Mouse (Mus musculus) limb, embryonic 15.5 days (tissue): Measurements from ENCODE around the gene Tmem19. TPM values are rescaled to one million over a fixed set of nuclear protein-coding genes. Genes with fewer than 3 reads are reported as not detected.

ENCODE experiments used
- ATAC-seq: fragments of 200-750 bp; cut with Nextera tagmentation; 2 replicates; pipeline ENCODE4 v1.8.0; 2017; ENCODE audit warnings: low read depth, moderate TSS enrichment; ENCODE audit not compliant: insufficient number of reproducible peaks, low FRiP score, low TSS enrichment
- H3K27ac ChIP-seq: fragments of 300-500 bp; sonication (generic); 2 replicates; pipeline ENCODE4 v1.5.1; 2015; ENCODE audit warnings: moderate library complexity, mild to moderate bottlenecking, inconsistent platforms
- H3K27me3 ChIP-seq: fragments of 300-500 bp; sonication (generic); 2 replicates; pipeline ENCODE4 v1.6.1; 2015; ENCODE audit warnings: inconsistent platforms
- H3K36me3 ChIP-seq: fragments of 300-500 bp; sonication (generic); 2 replicates; pipeline ENCODE4 v1.6.1; 2015; ENCODE audit warnings: inconsistent platforms
- H3K4me1 ChIP-seq: fragments of 300-500 bp; sonication (generic); 2 replicates; pipeline ENCODE4 v1.6.1; 2015; ENCODE audit warnings: inconsistent platforms
- H3K4me2 ChIP-seq: fragments of 300-500 bp; sonication (generic); 2 replicates; pipeline ENCODE4 v1.6.1; 2015; ENCODE audit warnings: mild to moderate bottlenecking, inconsistent platforms
- H3K4me3 ChIP-seq: fragments of 300-500 bp; sonication (generic); 2 replicates; pipeline ENCODE4 v1.5.1; 2015; ENCODE audit warnings: mild to moderate bottlenecking, inconsistent platforms
- H3K9ac ChIP-seq: fragments of 300-500 bp; sonication (generic); 2 replicates; pipeline ENCODE4 v1.6.1; 2015; ENCODE audit warnings: inconsistent platforms
- H3K9me3 ChIP-seq: fragments of 300-500 bp; sonication (generic); 2 replicates; pipeline ENCODE4 v1.6.1; 2016; ENCODE audit warnings: inconsistent platforms
- WGBS: fragments of 180-500 bp; shearing (Covaris S2); methylation state at CpG from one replicate; pipeline ENCODE4 v1.1.7; 2015; 5-methylcytosine and 5-hydroxymethylcytosine counted together
- polyA plus RNA-seq: library from polyadenylated mRNA; unstranded; fragments of >200 nt; fragmentation: Nextera tagmentation; extraction: Ambion mirVana; gene quantifications from 2 replicates; pipeline ENCODE4 v1.2.1, GENCODE M21; 2015

Tmem19 gene
- polyA plus RNA-seq, result 26.6 and 28.6 TPM in 2 replicates

GRCm38 (mm10) chr10:115361840-115362622 lies at the start of gene Tmem19:
Gene Tmem19, minus strand, starts transcription at chr10:115362501.
- Histone ChIP-seq H3K36me3 (peaks cover 2% of the 10 kb centered on the region; the same call in 1 of the 2 replicates), H3K4me1 (peaks cover 12% of the 10 kb centered on the region), H3K9me3 (no peaks in the 10 kb centered on the region), H3K27me3 (no peaks in the 10 kb centered on the region), H3K27ac (peak within 1 kb of the TSS; percentile 93), H3K9ac (peak within 1 kb of the TSS; percentile 48), H3K4me2 (peak within 1 kb of the TSS; percentile 61), H3K4me3 (peak within 1 kb of the TSS; percentile 64)
- ATAC-seq, result peak; percentile 98
- under 1% methylated on average over 58 of the region's 58 CpGs for WGBS

GRCm38 (mm10) chr10:115406393-115406792 lies 44.1 kb upstream of the Tmem19 start:
- ATAC-seq, result no peak
- Histone ChIP-seq H3K9me3 (no peaks in the 10 kb centered on the region), H3K4me3 (no peak overlapping the region), H3K27me3 (no peaks in the 10 kb centered on the region), H3K27ac (no peak overlapping the region), H3K9ac (no peak overlapping the region), H3K4me2 (no peak overlapping the region), H3K36me3 (peaks cover 67% of the 10 kb centered on the region), H3K4me1 (no peaks in the 10 kb centered on the region)
- 71% methylated on average over 6 of the region's 6 CpGs for WGBS

GRCm38 (mm10) chr10:115391896-115392295 lies 29.6 kb upstream of the Tmem19 start:
- H3K4me3 ChIP-seq, result no peak overlapping the region
- whole genome bisulfite sequencing, result 84% methylated on average over 1 of the region's 1 CpGs
- H3K9ac ChIP-seq, result no peak overlapping the region
- H3K27me3 ChIP-seq, result no peaks in the 10 kb centered on the region
- no peak overlapping the region for H3K4me2 ChIP-seq
- no peak overlapping the region for H3K27ac ChIP-seq
- H3K36me3 ChIP-seq, result peaks cover 32% of the 10 kb centered on the region
- peaks cover 9% of the 10 kb centered on the region for H3K4me1 ChIP-seq
- H3K9me3 ChIP-seq, result no peaks in the 10 kb centered on the region
- no peak for ATAC-seq

- Histone ChIP-seq H3K9ac (no peak overlapping the region), H3K27ac (no peak overlapping the region), H3K4me1 (peaks cover 8% of the 10 kb centered on the region), H3K4me2 (no peak overlapping the region), H3K9me3 (no peaks in the 10 kb centered on the region), H3K4me3 (no peak overlapping the region), H3K27me3 (no peaks in the 10 kb centered on the region), H3K36me3 (peaks cover 32% of the 10 kb centered on the region)
- 90% methylated on average over 4 of the region's 4 CpGs for WGBS
- no peak for ATAC-seq
Observed at GRCm38 (mm10) chr10:115391076-115391475, 28.8 kb upstream of the Tmem19 start.

- Histone ChIP-seq H3K4me2 (0 out of 2 replicates have a peak overlapping the region, but pooled peaks have one; percentile 5), H3K9ac (no peak overlapping the region), H3K9me3 (no peaks in the 10 kb centered on the region), H3K4me1 (peaks cover 11% of the 10 kb centered on the region), H3K27ac (no peak overlapping the region), H3K4me3 (no peak overlapping the region), H3K27me3 (no peaks in the 10 kb centered on the region), H3K36me3 (peaks cover 14% of the 10 kb centered on the region)
- WGBS, result 88% methylated on average over 3 of the region's 3 CpGs
- ATAC-seq, result no peak
Observed at GRCm38 (mm10) chr10:115387891-115388290, 25.6 kb upstream of the Tmem19 start.

GRCm38 (mm10) chr10:115385018-115386002 lies 23.0 kb upstream of the Tmem19 start:
- under 1% methylated on average over 95 of the region's 101 CpGs for WGBS
- H3K9me3 ChIP-seq, result no peaks in the 10 kb centered on the region
- H3K27me3 ChIP-seq, result no peaks in the 10 kb centered on the region
- ATAC-seq, result no peak
- H3K9ac ChIP-seq, result peak overlapping the region; percentile 94
- H3K36me3 ChIP-seq, result peaks cover 7% of the 10 kb centered on the region
- peak overlapping the region; percentile 48 for H3K4me2 ChIP-seq
- peaks cover 18% of the 10 kb centered on the region for H3K4me1 ChIP-seq
- H3K4me3 ChIP-seq, result peak overlapping the region; percentile 94
- H3K27ac ChIP-seq, result peak overlapping the region; percentile 99

- under 1% methylated on average over 65 of the region's 65 CpGs for WGBS
- Histone ChIP-seq H3K4me3 (peak within 1 kb of the TSS; percentile 94), H3K4me1 (peaks cover 18% of the 10 kb centered on the region), H3K27me3 (no peaks in the 10 kb centered on the region), H3K9me3 (no peaks in the 10 kb centered on the region), H3K9ac (peak within 1 kb of the TSS; percentile 94), H3K27ac (peak within 1 kb of the TSS; percentile 99), H3K36me3 (peaks cover 4% of the 10 kb centered on the region), H3K4me2 (peak within 1 kb of the TSS; percentile 48)
- peak; percentile 98 for ATAC-seq
Observed at GRCm38 (mm10) chr10:115384221-115385017, 22.1 kb upstream of the Tmem19 start, which contains the start of the genes Thap2 and Zfc3h1. Gene Thap2, minus strand, starts transcription at chr10:115384443. Gene Zfc3h1, plus strand, starts transcription at chr10:115384959.

GRCm38 (mm10) chr10:115383644-115384220 lies 21.4 kb upstream of the Tmem19 start:
- Histone ChIP-seq H3K9ac (peak overlapping the region; percentile 70), H3K4me1 (peaks cover 18% of the 10 kb centered on the region), H3K4me2 (peak overlapping the region; percentile 48), H3K27ac (peak overlapping the region; percentile 99), H3K36me3 (no peaks in the 10 kb centered on the region; the same call in 1 of the 2 replicates), H3K27me3 (no peaks in the 10 kb centered on the region), H3K9me3 (no peaks in the 10 kb centered on the region), H3K4me3 (peak overlapping the region; percentile 94)
- ATAC-seq, result 0 out of 2 replicates have a peak, but pooled peaks have one; percentile 2
- 1% methylated on average over 15 of the region's 15 CpGs for WGBS

GRCm38 (mm10) chr10:115382846-115383643 lies 20.7 kb upstream of the Tmem19 start:
- H3K27ac ChIP-seq, result peak overlapping the region; percentile 99
- no peak overlapping the region for H3K9ac ChIP-seq
- H3K4me3 ChIP-seq, result peak overlapping the region; percentile 94
- 34% methylated on average over 12 of the region's 12 CpGs for WGBS
- no peaks in the 10 kb centered on the region for H3K27me3 ChIP-seq
- H3K36me3 ChIP-seq, result no peaks in the 10 kb centered on the region; the same call in 1 of the 2 replicates
- ATAC-seq, result no peak
- peaks cover 16% of the 10 kb centered on the region for H3K4me1 ChIP-seq
- H3K4me2 ChIP-seq, result peak overlapping the region; percentile 48
- no peaks in the 10 kb centered on the region for H3K9me3 ChIP-seq

- no peaks in the 10 kb centered on the region; the same call in 1 of the 2 replicates for H3K36me3 ChIP-seq
- H3K4me2 ChIP-seq, result no peak overlapping the region
- 73% methylated on average over 2 of the region's 2 CpGs for WGBS
- H3K4me1 ChIP-seq, result peaks cover 11% of the 10 kb centered on the region
- no peak overlapping the region for H3K4me3 ChIP-seq
- no peak for ATAC-seq
- no peak overlapping the region for H3K27ac ChIP-seq
- no peaks in the 10 kb centered on the region for H3K27me3 ChIP-seq
- H3K9ac ChIP-seq, result no peak overlapping the region
- no peaks in the 10 kb centered on the region for H3K9me3 ChIP-seq
Observed at GRCm38 (mm10) chr10:115381506-115382084, 19.3 kb upstream of the Tmem19 start.
